Mouse (Mus musculus): ENCODE measurements around the gene Atp2b1. TPM values are rescaled to one million over a fixed set of nuclear protein-coding genes. Genes with fewer than 3 reads are reported as not detected.

Gene Atp2b1
- polyA plus RNA-seq, 1 experiment from 2014 or later, result 103 TPM

DNA sequence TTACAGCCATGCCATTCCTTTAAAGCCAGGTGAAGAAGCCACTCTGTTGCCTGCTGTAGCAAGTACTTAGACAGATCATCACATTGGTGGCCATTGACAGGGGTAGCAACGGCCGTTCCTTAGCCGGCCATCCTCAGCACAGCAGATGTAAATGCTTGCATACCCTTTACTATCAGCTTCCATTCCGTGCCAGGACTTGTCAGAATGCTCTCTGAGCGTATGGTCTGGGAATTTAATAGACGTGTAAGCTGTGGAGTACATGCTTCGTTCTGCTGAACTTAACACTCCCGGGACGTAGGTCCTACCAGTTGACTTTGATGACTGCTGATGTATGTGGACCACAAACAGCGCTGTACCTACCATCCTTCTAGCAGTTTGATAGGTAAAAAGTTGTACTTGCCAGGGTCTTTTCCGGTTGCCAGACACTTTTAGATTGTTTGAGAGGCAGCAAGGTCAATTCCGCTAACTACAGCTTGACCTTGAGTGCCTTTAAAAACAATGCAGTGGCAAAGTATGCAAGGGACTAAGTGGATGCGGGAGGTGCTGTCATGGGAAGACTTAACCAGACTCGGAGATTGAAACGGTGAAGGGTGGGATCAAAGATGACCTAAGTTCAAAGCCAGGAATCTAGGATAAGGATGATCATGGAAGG, 53.2 kb downstream of the Atp2b1 start:
- no peaks in the 10 kb centered on the region for H3K9me3 ChIP-seq (replicated peaks; ENCODE audit: control insufficient read depth, low read length)
- no peak overlapping the region for H3K9ac ChIP-seq (ENCODE audit: low read length)
- no peak overlapping the region for H3K4me3 ChIP-seq (ENCODE audit: low read depth, low read length)
- H3K36me3 ChIP-seq (ENCODE audit: control insufficient read depth, insufficient read depth, low read length), result 0 out of 2 replicates have a peak, but pooled peaks cover 8% of the 10 kb centered on the region
- H3K4me2 ChIP-seq (ENCODE audit: low read length), result no peak overlapping the region
- no peak for DNase-seq (ENCODE audit: low spot score)
- ATAC-seq, result no peak
- H3K27me3 ChIP-seq (replicated peaks; ENCODE audit: control insufficient read depth, insufficient read depth, low read length), result no peaks in the 10 kb centered on the region
- WGBS, result 93% methylated on average over 15 of the region's 15 CpGs
- H3K4me1 ChIP-seq (ENCODE audit: control insufficient read depth, insufficient read depth, low read length), result no peaks in the 10 kb centered on the region
- H3K27ac ChIP-seq (ENCODE audit: low read depth, low read length), result no peak overlapping the region

DNA sequence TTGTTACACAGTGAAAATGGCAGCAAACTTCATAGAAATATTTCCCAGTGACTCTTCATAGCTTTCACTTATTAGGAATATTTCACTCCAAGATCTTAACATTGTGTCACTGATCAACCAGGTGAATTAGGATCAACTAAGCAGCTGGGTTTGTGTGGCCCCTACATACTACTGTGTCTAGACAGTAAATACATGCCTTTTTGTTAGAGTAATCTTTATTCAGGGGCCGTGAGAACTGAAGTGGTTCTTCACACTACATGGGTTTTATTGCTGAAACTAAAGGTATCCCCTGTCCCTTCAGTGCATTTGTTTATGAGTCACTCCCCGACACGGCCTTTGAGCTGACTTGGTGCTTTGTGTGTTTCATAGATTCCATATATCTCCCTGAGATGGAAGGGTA, 56.7 kb downstream of the Atp2b1 start:
- ATAC-seq (no peak), DNase-seq (ENCODE audit: low spot score) (no peak)
- Histone ChIP-seq H3K27me3 (replicated peaks; ENCODE audit: control insufficient read depth, insufficient read depth, low read length) (no peaks in the 10 kb centered on the region), H3K36me3 (ENCODE audit: control insufficient read depth, insufficient read depth, low read length) (0 out of 2 replicates have a peak, but pooled peaks cover 8% of the 10 kb centered on the region), H3K4me1 (ENCODE audit: control insufficient read depth, insufficient read depth, low read length) (no peaks in the 10 kb centered on the region), H3K9ac (ENCODE audit: low read length) (no peak overlapping the region), H3K4me2 (ENCODE audit: low read length) (no peak overlapping the region), H3K4me3 (ENCODE audit: low read depth, low read length) (no peak overlapping the region), H3K27ac (ENCODE audit: low read depth, low read length) (no peak overlapping the region), H3K9me3 (replicated peaks; ENCODE audit: control insufficient read depth, low read length) (no peaks in the 10 kb centered on the region)
- WGBS, result 98% methylated on average over 3 of the region's 3 CpGs

DNA sequence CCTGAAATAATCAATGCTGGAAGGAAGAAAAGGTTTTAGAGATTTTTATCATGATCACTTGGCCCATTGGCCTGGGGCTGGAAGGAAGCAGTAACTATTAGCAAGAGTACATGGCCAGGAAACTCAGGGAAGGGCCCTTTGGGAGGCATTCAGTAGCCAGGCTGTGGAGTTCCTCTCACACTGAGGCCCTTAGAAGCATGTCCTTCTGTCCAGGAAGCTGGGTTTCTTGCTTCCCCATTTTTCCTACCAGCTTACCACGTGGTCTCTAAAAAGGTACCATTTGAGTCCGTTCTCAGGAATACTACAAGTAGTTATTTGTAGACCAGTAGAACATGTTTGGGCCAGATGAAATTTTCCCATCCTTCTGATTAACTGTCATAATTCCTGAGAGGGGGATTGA, 58.2 kb downstream of the Atp2b1 start:
- Histone ChIP-seq H3K36me3 (ENCODE audit: control insufficient read depth, insufficient read depth, low read length) (0 out of 2 replicates have a peak, but pooled peaks cover 8% of the 10 kb centered on the region), H3K9me3 (replicated peaks; ENCODE audit: control insufficient read depth, low read length) (no peaks in the 10 kb centered on the region), H3K4me3 (ENCODE audit: low read depth, low read length) (no peak overlapping the region), H3K9ac (ENCODE audit: low read length) (no peak overlapping the region), H3K27ac (ENCODE audit: low read depth, low read length) (no peak overlapping the region), H3K4me2 (ENCODE audit: low read length) (no peak overlapping the region), H3K27me3 (replicated peaks; ENCODE audit: control insufficient read depth, insufficient read depth, low read length) (no peaks in the 10 kb centered on the region), H3K4me1 (ENCODE audit: control insufficient read depth, insufficient read depth, low read length) (no peaks in the 10 kb centered on the region)
- 93% methylated on average over 2 of the region's 2 CpGs for WGBS
- no peak for ATAC-seq
- no peak for DNase-seq (ENCODE audit: low spot score)

DNA sequence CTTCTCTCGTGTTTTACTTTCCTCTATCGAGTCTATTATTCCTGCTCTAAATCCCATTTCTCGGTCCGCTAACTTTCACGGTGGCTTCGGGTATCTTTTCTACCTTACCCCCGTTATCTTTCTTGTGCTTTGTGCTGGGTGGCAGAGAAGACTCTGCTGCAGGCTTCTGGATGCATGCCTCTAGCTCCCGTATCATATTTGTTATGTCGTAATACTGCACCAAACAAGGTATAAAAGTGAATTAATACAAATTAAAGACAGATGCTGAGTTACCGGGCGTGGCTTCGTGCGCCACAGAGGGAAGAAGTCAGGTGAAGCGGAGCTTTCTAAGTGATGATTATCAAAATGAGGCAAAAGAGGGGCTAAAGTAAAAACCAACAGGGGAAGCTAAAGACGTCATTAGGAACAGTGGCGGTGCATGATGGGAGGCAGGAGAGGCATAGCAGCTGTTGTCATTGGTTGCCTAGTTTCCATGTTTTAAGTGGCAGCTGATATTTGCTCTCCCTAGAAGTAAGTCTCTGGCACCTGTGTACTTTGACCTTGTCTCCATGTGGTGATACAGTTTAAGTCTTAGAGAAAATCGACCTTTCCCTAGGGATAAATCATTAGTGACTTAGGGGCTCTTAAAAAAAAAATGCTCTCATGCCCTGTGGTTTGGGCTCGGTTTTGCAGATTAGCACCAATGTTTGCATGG, 58.9 kb downstream of the Atp2b1 start:
- H3K27me3 ChIP-seq (replicated peaks; ENCODE audit: control insufficient read depth, insufficient read depth, low read length), result no peaks in the 10 kb centered on the region
- WGBS, result 71% methylated on average over 18 of the region's 18 CpGs
- no peak overlapping the region for H3K27ac ChIP-seq (ENCODE audit: low read depth, low read length)
- H3K4me2 ChIP-seq (ENCODE audit: low read length), result no peak overlapping the region
- H3K4me3 ChIP-seq (ENCODE audit: low read depth, low read length), result no peak overlapping the region
- ATAC-seq, result no peak
- H3K4me1 ChIP-seq (ENCODE audit: control insufficient read depth, insufficient read depth, low read length), result no peaks in the 10 kb centered on the region
- no peak overlapping the region for H3K9ac ChIP-seq (ENCODE audit: low read length)
- 0 out of 2 replicates have a peak, but pooled peaks cover 8% of the 10 kb centered on the region for H3K36me3 ChIP-seq (ENCODE audit: control insufficient read depth, insufficient read depth, low read length)
- H3K9me3 ChIP-seq (replicated peaks; ENCODE audit: control insufficient read depth, low read length), result no peaks in the 10 kb centered on the region
- DNase-seq (ENCODE audit: low spot score), result no peak

DNA sequence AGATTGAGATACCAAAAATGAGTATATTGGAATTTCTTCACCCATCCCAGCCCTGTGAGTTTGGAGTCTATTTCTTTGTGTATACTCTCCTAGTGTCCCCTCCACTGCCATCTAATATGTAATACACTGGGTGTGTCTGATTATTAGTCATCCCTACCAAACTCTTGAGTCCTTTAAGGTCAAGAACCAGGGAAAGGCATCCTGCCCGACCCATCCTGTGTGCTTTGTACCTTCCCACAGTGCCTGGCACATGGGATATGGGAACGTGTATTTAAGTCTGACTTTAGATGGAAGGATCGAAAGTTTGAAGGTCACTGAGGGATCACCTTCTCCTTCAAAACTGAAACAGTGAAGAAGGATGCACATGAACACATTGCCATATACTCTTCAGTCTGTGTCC, 60.4 kb downstream of the Atp2b1 start:
- Histone ChIP-seq H3K4me3 (ENCODE audit: low read depth, low read length) (no peak overlapping the region), H3K9ac (ENCODE audit: low read length) (no peak overlapping the region), H3K4me2 (ENCODE audit: low read length) (no peak overlapping the region), H3K36me3 (ENCODE audit: control insufficient read depth, insufficient read depth, low read length) (no peaks in the 10 kb centered on the region), H3K27me3 (replicated peaks; ENCODE audit: control insufficient read depth, insufficient read depth, low read length) (no peaks in the 10 kb centered on the region), H3K9me3 (replicated peaks; ENCODE audit: control insufficient read depth, low read length) (no peaks in the 10 kb centered on the region), H3K27ac (ENCODE audit: low read depth, low read length) (no peak overlapping the region), H3K4me1 (ENCODE audit: control insufficient read depth, insufficient read depth, low read length) (no peaks in the 10 kb centered on the region)
- 86% methylated on average over 3 of the region's 3 CpGs for WGBS
- DNase-seq (ENCODE audit: low spot score), result no peak
- no peak for ATAC-seq

DNA sequence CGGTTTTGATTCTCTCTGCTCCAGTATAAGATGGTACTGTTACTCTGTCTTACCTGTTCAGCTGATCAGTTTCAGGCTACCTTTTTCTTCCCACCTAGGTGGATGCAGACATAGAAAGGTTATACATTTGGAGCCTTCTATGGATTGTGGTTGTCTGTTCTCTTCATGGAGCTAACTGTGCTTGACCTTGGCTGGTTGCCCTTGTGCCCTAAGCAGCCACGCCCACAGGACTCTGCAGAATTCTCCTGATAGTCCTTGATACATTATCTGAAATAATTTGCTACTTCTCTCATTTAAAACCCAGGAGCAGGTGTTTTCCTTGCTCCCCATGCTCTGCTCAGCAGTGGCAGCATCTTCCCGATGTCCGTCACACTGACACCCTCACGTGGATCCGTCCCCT, 61.4 kb downstream of the Atp2b1 start:
- H3K36me3 ChIP-seq (ENCODE audit: control insufficient read depth, insufficient read depth, low read length), result no peaks in the 10 kb centered on the region
- H3K4me1 ChIP-seq (ENCODE audit: control insufficient read depth, insufficient read depth, low read length), result no peaks in the 10 kb centered on the region
- H3K27ac ChIP-seq (ENCODE audit: low read depth, low read length), result no peak overlapping the region
- DNase-seq (ENCODE audit: low spot score) (no peak), ATAC-seq (no peak)
- H3K4me2 ChIP-seq (ENCODE audit: low read length), result no peak overlapping the region
- H3K27me3 ChIP-seq (replicated peaks; ENCODE audit: control insufficient read depth, insufficient read depth, low read length), result no peaks in the 10 kb centered on the region
- H3K4me3 ChIP-seq (ENCODE audit: low read depth, low read length), result no peak overlapping the region
- no peaks in the 10 kb centered on the region for H3K9me3 ChIP-seq (replicated peaks; ENCODE audit: control insufficient read depth, low read length)
- WGBS, result 88% methylated on average over 6 of the region's 6 CpGs
- no peak overlapping the region for H3K9ac ChIP-seq (ENCODE audit: low read length)

DNA sequence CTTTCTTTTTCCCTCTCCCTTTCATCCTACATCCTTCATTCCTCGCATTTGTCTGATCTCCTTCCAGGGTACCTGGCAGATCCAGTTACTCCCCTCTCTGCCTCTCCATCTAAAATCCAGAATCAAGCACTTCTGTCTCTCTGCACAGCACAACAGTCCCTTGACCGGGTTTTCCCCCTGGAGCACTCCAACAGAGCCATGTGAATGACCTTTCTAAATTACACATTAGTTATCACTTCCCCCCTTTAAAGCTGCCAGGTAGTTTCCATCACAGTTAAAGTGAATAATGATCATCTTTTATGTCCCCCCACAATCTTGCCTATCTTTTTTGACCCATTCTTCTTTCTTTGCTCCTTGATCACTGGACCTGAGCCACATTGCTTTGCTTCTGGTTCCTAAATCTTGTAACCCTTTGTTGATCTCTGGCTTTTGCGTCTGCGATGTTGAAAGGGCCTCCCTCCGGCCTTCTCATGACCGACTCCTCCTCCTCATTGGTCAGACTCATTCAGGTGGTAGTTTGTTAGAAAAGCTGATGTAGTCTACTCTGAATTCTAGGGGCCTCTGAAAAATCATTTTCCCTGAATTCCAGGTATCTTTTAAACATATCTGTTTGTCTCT, 62.8 kb downstream of the Atp2b1 start:
- no peaks in the 10 kb centered on the region for H3K36me3 ChIP-seq (ENCODE audit: control insufficient read depth, insufficient read depth, low read length)
- ATAC-seq (no peak), DNase-seq (ENCODE audit: low spot score) (no peak)
- 42% methylated on average over 6 of the region's 6 CpGs for WGBS
- no peaks in the 10 kb centered on the region for H3K9me3 ChIP-seq (replicated peaks; ENCODE audit: control insufficient read depth, low read length)
- no peak overlapping the region for H3K4me3 ChIP-seq (ENCODE audit: low read depth, low read length)
- H3K27me3 ChIP-seq (replicated peaks; ENCODE audit: control insufficient read depth, insufficient read depth, low read length), result no peaks in the 10 kb centered on the region
- no peak overlapping the region for H3K27ac ChIP-seq (ENCODE audit: low read depth, low read length)
- no peaks in the 10 kb centered on the region for H3K4me1 ChIP-seq (ENCODE audit: control insufficient read depth, insufficient read depth, low read length)
- no peak overlapping the region for H3K9ac ChIP-seq (ENCODE audit: low read length)
- H3K4me2 ChIP-seq (ENCODE audit: low read length), result no peak overlapping the region

DNA sequence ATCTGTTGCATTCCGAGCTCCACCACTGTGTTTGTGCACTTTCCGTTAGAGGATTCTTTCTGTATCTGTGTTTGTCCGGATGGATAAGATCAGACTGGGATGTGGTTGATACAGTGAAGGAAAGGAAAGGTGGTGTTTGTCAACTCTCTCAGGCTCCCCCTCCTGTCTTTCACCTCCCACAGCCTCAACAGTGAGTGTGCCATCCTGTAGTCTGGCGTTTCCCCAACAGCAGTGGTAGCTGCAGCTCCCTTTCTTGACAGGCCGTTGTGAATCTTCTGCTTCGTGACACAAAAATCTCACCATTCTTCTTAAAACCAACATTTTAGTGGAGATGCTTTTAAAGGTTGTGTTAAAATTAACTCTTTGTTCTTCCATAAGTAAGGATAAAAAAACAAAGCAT, 64.6 kb downstream of the Atp2b1 start:
- no peak for DNase-seq (ENCODE audit: low spot score)
- 85% methylated on average over 6 of the region's 6 CpGs for WGBS
- H3K36me3 ChIP-seq (ENCODE audit: control insufficient read depth, insufficient read depth, low read length), result no peaks in the 10 kb centered on the region
- H3K27me3 ChIP-seq (replicated peaks; ENCODE audit: control insufficient read depth, insufficient read depth, low read length), result no peaks in the 10 kb centered on the region
- no peak overlapping the region for H3K27ac ChIP-seq (ENCODE audit: low read depth, low read length)
- no peak for ATAC-seq
- H3K9me3 ChIP-seq (replicated peaks; ENCODE audit: control insufficient read depth, low read length), result no peaks in the 10 kb centered on the region
- no peak overlapping the region for H3K4me2 ChIP-seq (ENCODE audit: low read length)
- H3K4me1 ChIP-seq (ENCODE audit: control insufficient read depth, insufficient read depth, low read length), result no peaks in the 10 kb centered on the region
- no peak overlapping the region for H3K9ac ChIP-seq (ENCODE audit: low read length)
- no peak overlapping the region for H3K4me3 ChIP-seq (ENCODE audit: low read depth, low read length)

DNA sequence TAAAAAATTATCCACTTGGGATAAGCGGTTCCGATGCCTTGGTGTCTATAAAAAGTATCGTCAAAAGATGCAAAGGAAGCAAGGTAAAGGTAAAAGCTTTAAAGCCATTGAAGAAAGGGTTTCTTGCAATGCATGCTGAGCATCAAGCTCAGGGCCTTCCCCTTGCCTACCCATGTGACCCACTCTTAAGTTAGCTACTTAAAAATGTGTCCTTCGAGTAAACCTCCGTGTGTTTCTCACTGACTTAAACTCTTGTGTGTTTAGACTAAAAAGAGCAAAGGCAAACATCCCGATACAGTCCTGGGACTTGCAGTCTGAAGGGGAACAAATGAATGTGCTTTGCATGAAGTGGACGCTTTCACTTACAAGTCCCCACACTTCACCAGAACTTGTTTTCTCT, 65.1 kb downstream of the Atp2b1 start:
- no peak overlapping the region for H3K4me2 ChIP-seq (ENCODE audit: low read length)
- WGBS, result 88% methylated on average over 7 of the region's 7 CpGs
- H3K27me3 ChIP-seq (replicated peaks; ENCODE audit: control insufficient read depth, insufficient read depth, low read length), result no peaks in the 10 kb centered on the region
- H3K27ac ChIP-seq (ENCODE audit: low read depth, low read length), result no peak overlapping the region
- DNase-seq (ENCODE audit: low spot score), result no peak
- no peak overlapping the region for H3K4me3 ChIP-seq (ENCODE audit: low read depth, low read length)
- no peak overlapping the region for H3K9ac ChIP-seq (ENCODE audit: low read length)
- ATAC-seq, result no peak
- no peaks in the 10 kb centered on the region for H3K4me1 ChIP-seq (ENCODE audit: control insufficient read depth, insufficient read depth, low read length)
- no peaks in the 10 kb centered on the region for H3K9me3 ChIP-seq (replicated peaks; ENCODE audit: control insufficient read depth, low read length)
- no peaks in the 10 kb centered on the region for H3K36me3 ChIP-seq (ENCODE audit: control insufficient read depth, insufficient read depth, low read length)

Data from forebrain, embryonic 14.5 days (tissue).